Mouse (Mus musculus) ovary, adult 18-20 months (tissue): ENCODE results near the gene Ythdf1.

ENCODE experiments used
- DNase-seq: peaks from one replicate; pipeline ENCODE4 v3.0.0; 2022; ENCODE audit warnings: low spot score, mixed read lengths

Ythdf1 gene

GRCm38 (mm10) chr2:180920810-180921400, at the start of gene Ythdf1:
Gene Ythdf1 (minus strand): TSS chr2:180920949.
- DNase-seq = peak; percentile 93

GRCm38 (mm10) chr2:180967010-180967763, 46.4 kb upstream of the Ythdf1 start, which contains the start of gene Arfgap1:
Gene Arfgap1 (plus strand): TSS chr2:180967225.
- DNase-seq = peak; percentile 90

DNA sequence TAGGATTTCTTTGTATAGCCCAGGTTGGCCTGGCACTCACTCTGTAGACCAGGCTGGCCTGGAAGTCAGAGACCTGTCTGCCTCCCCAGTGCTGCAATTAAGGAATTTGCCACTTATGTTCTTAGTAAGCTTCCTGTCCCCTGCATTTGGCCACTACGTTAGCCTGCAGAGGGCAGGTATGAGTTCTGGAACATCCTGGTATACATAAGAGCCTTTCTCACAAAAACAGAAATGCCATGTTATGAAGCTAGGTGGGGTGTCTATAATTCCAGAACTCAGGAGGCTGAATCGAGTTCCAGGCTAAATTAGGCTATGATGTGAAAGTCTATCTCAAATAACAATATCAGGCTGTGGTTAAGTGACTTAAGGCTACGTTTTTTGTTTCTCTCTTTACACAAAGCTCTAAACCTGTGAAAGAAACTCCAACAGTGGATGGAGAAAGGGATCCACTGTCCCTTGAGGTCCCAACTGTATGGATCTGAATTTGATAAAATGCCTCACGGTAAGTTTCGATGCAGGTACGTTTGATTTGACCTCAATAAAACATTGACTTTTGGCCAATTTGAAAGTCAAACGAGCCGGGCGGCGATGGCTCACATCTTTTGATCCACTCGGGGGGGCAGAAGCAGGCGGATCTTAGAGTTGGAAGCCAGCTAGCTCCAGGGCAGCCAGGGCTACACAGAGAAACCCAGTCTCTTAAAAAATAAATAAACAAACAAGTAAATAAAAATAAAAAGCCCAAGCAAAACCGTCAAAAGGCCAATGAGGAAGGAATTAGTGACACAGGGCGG, 45.5 kb upstream of the Ythdf1 start:
- no peak for DNase-seq

DNA sequence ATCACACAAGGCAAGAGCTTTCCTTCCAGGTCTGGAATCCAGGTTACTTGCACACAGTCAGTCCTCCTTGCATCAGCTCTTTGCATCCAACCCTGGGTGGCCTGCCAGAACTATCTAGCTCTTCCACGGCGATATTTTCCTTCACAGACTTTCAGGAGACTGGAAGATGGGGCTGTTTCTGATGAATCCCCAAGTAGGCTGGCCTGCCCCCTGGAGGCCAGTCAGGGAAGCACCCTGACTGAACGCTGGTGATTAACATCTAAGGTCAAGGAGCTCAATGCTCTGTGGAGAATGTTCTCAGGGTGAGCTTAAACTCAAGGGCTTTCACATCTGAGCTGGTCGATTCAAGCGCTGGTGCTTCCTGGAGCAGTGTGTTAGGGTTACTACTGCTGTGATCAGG, 43.2 kb upstream of the Ythdf1 start:
- peak; percentile 44 for DNase-seq

- DNase-seq = peak; percentile 50
Measured at GRCm38 (mm10) chr2:180962616-180963308, 42.0 kb upstream of the Ythdf1 start.

DNA sequence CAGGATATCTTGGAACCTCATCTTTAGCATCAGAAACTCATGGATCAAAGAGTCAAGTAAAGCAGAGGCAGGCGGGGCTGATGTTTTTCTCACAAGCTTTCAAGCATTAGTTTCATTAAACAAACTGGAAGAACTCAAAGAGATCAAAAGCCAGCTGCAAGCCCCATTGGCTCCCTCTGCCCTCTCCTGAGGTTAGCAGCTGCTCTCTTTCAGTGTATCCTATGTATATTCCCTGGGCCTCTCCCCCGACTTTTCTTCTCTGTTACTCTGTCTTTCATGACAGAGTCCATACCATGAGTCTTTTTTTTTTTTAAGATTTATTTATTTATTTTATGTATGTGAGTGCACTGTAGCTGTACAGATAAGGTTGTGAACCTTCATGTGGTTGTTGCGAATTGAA, 39.4 kb upstream of the Ythdf1 start:
- DNase-seq = no peak

GRCm38 (mm10) chr2:180959605-180960004, 38.9 kb upstream of the Ythdf1 start:
- no peak for DNase-seq

- DNase-seq = peak; percentile 25
Measured at GRCm38 (mm10) chr2:180954061-180955047, 33.6 kb upstream of the Ythdf1 start, which contains the start of gene Nkain4. Gene Nkain4 (minus strand): TSS chr2:180954699.

- DNase-seq = no peak
Measured at GRCm38 (mm10) chr2:180953638-180954037, 32.9 kb upstream of the Ythdf1 start.

DNA sequence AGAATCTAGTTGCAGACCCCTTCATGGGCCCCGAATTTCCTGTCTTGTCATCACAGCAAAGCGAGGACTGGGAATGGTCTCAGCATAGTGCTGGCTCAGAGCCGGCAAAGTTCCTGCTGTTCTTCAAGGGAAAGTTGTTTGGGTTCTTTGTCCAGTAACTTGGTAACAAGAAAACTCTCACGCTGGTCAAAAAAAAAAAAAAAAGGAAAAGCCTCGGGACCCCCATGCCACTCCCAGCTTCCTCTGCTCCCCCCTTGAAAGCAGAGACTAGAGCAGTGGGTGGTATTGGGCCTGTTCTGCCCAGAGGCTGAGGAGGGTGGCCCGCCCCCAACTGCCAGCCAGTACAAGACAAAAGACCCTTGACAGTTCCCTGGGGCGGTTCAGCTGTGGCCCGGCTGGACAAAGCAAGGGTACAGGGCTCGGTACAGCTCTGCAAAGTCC, 32.0 kb upstream of the Ythdf1 start:
- DNase-seq = no peak

DNA sequence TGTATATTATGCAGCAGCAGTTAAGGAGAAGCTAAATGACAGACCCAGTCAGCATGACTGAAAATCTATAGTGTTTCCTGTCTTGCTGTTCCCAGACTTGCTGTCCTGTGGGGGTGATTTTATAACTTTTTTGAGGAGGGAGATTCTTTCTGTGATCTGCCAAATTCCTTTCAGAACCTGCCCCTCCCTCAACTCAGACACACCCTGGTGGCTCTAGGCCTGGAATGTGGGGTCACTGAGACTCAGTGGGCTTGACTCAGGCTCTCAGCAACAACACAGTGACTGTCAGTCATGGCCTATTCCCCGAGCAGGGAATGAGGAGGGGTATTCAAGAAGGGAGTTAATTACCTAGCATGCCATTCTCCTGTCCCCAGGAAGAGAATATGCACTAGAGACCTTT, 29.2 kb upstream of the Ythdf1 start:
- no peak for DNase-seq

DNA sequence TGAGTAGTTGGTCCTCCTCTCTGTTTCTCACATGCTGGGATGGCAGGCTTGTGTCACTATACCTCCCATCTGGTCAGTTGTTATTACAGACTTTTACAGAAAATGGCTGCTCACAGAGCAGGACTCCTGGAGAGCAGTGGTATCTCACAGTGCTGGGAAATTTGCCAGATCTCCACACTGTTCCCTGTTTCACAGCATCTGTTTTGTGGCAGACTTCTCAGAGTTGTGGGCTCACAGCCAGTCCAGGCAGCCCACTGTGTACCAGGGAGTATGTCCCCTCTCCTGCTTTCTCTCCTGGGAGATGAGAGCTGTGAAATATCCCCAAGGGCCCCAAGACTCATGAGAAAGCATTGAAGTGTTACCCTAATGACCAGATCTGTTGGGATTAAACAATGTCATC, 21.1 kb upstream of the Ythdf1 start:
- no peak for DNase-seq

- no peak for DNase-seq
Measured at GRCm38 (mm10) chr2:180940187-180940586, 19.4 kb upstream of the Ythdf1 start.

DNA sequence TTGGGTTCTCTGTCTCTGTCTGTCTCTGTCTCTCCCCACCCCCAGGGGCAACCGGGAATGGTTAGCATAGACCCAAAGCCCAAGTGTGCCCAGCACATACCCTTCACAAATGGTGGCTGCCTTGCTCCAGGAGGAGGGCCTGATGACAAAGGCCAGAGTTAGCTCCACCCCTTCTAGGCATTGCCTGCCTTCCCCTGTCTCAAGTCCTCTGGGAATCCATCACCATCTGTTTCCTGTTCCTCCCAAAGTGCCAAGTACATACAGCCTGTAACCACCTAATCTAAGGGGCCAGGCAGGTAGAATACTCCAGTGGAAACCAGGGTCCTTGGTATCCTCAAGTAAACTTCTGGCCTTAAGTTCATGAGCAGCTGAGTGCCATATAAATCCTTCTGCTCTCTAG, 11.7 kb upstream of the Ythdf1 start:
- no peak for DNase-seq

DNA sequence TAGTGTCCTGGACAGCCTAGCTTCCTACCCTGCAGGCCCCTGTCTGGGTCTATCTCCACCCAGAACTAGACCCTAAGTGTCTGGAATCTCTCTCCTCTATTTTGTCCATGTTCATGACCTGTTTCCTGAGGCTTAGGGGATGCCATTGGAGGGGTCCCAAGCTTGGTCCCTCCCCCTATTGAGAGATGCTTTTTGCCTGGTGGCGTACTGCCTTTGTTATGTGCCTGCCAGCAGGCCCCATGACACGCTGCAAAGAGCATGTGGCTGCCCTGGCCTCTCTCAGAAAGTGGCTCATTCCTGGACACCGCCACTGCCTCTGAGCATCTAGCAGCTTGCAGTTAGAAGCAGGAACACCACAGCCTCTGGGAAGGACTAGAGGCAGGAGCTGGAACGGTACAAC, 8.0 kb upstream of the Ythdf1 start, which contains the start of gene Birc7:
Birc7 (plus strand) TSS at position 301 of the 400 bp plus-strand sequence.
- DNase-seq = no peak

GRCm38 (mm10) chr2:180925176-180925575, 4.4 kb upstream of the Ythdf1 start:
- DNase-seq = peak; percentile 37

GRCm38 (mm10) chr2:180922739-180923138, 2.0 kb upstream of the Ythdf1 start:
- DNase-seq = no peak

DNA sequence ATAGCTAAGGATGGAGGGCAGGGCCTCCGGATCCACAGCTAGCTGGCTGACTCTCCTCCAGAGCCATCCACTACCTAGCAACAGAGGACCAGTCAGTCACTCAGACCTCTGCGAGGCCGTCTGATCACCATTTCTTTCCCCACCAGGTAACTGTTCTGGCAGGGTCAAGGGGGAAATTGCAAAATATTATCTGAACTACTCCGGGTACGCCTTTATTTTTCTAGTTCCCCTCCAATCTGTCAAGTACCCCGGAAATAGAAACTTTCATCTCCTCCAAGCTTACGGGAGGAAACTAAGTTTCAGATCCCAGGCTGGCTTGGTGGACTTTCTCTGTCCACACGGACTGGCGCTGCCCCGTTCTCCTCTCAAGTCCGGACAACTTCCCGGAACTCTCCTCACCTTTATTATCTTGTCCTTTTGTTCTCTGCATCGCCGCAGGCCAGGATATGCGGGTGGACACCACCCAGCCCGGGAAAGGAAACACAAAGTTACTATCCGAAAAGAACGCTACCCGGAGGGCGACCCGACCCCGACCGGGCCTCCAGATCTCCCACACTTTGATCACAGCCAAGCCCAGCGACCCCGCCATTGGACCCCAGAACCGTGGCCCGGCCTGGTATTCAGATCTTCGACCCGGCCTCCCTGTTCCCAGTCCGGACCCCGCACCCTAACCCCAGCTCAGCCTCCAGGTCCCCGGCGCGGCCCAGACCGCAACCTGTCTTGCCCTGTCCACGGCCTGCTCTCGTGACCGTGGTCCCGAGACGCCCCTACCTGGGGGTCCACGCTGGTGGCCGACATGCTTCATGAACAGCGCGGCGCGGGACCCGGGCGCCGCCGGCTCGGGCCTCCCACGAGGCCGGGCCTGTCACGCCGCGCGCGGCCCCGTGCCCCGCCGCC, 588 bp downstream of the Ythdf1 start:
- DNase-seq = peak; percentile 16

- DNase-seq = peak; percentile 26
Measured at GRCm38 (mm10) chr2:180915886-180916433, 4.8 kb downstream of the Ythdf1 start.
